Mouse (Mus musculus) liver, embryonic 11.5 days (tissue): ENCODE data around the gene Neu3. TPM values are rescaled to one million over a fixed set of nuclear protein-coding genes. Genes with fewer than 3 reads are reported as not detected.

ENCODE experiments used
- ATAC-seq: fragments of 200-750 bp; cut with Nextera tagmentation; replicated peaks from 2 replicates; pipeline ENCODE4 v1.8.0; 2017; ENCODE audit warnings: moderate number of reproducible peaks, mild to moderate bottlenecking, moderate TSS enrichment, moderate library complexity; ENCODE audit not compliant: low FRiP score
- DNase-seq: peaks from one replicate; pipeline ENCODE4 v3.0.0-alpha.2; 2017; ENCODE audit warnings: low spot score
- H3K27ac ChIP-seq: fragments of 300-500 bp; sonication (generic); 2 replicates; pipeline ENCODE4 v1.5.1; 2014; ENCODE audit warnings: mild to moderate bottlenecking, low read depth, low read length, control low read depth
- H3K27me3 ChIP-seq: fragments of 300-500 bp; sonication (generic); replicated peaks from 2 replicates; pipeline ENCODE4 v1.6.1; 2014; ENCODE audit warnings: low read length, mixed read lengths; ENCODE audit not compliant: control insufficient read depth, insufficient read depth
- H3K36me3 ChIP-seq: fragments of 300-500 bp; sonication (generic); 2 replicates; pipeline ENCODE4 v1.6.1; 2014; ENCODE audit warnings: mild to moderate bottlenecking, low read length, moderate library complexity, mixed read lengths; ENCODE audit not compliant: control insufficient read depth, insufficient read depth
- H3K4me1 ChIP-seq: fragments of 300-500 bp; sonication (generic); replicated peaks from 2 replicates; pipeline ENCODE4 v1.6.1; 2014; ENCODE audit warnings: low read length, mixed read lengths; ENCODE audit not compliant: control insufficient read depth, insufficient read depth
- H3K4me2 ChIP-seq: fragments of 300-500 bp; sonication (generic); 2 replicates; pipeline ENCODE4 v1.6.1; 2014; ENCODE audit warnings: mild to moderate bottlenecking, control low read depth, moderate library complexity
- H3K4me3 ChIP-seq: fragments of 300-500 bp; sonication (generic); 2 replicates; pipeline ENCODE4 v1.5.1; 2014; ENCODE audit warnings: low read depth, low read length, control low read depth
- H3K9ac ChIP-seq: fragments of 300-500 bp; sonication (generic); 2 replicates; pipeline ENCODE4 v1.6.1; 2014; ENCODE audit warnings: low read depth, low read length, control low read depth
- H3K9me3 ChIP-seq: fragments of 300-500 bp; sonication (generic); 2 replicates; pipeline ENCODE4 v1.6.1; 2016; ENCODE audit warnings: low read length, inconsistent platforms, mixed read lengths; ENCODE audit not compliant: control insufficient read depth
- WGBS: fragments of 180-500 bp; shearing (Covaris S2); extraction: QIAGEN DNeasy Blood & Tissue Kit; methylation state at CpG from one replicate; pipeline ENCODE4 v1.1.7; 2014; 5-methylcytosine and 5-hydroxymethylcytosine counted together
- polyA plus RNA-seq: library from polyadenylated mRNA; unstranded; fragments of >200 nt; fragmentation: Nextera tagmentation; extraction: Ambion mirVana; gene quantifications from 2 replicates; pipeline ENCODE4 v1.2.1, GENCODE M21; 2014

Neu3 gene
- polyA plus RNA-seq, 1 experiment from 2014 or later: 5.4 TPM

DNA sequence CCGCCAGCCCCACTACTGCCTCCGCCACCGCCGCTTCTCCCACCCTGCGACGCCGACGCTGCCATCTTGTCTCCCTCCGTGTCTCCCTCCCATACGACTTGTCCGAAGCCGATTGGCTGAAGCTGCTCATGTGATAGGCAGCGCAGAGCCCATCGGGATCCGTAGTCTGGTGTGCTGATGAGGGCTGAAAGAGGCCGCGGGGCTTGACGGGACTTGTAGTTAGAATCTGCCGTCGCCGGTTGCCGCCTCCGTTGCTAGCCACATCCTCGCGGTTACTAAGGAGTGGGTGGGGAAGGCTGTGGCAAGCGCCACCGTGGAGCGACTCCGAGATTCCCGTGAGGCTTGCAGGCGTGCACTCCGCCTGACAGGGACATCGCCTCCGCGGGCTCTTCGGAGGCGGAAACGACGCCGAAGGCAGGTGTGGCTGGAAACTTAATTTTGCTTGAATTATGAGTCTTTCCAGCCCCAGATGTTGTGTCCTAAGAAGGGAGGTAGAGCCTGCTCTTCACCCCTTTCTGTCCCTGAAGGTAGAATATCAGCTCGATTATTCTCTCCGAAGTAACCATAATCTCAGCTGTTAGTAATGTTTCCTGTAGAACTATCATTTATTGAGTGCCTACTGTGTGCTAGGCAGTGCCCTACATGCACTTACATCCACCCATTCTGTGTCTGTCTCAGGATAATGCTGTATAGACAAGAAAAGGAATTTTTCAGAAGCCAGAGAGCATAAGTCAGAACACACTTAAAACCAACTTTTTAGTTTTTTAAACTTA, 30.8 kb upstream of the Neu3 start, which contains the start of gene Xrra1:
Gene Xrra1 (plus strand): TSS at position 304 of the 773 bp plus-strand sequence.
- H3K4me2 ChIP-seq: peak within 1 kb of the TSS; percentile 90
- H3K4me3 ChIP-seq: peak within 1 kb of the TSS; percentile 83
- H3K4me1 ChIP-seq: peaks cover 13% of the 10 kb centered on the region
- no peaks in the 10 kb centered on the region for H3K27me3 ChIP-seq
- no peaks in the 10 kb centered on the region for H3K9me3 ChIP-seq
- H3K36me3 ChIP-seq: peaks cover 4% of the 10 kb centered on the region; the same call in 1 of the 2 replicates
- H3K9ac ChIP-seq: peak within 1 kb of the TSS; percentile 90
- under 1% methylated on average over 42 of the region's 42 CpGs for WGBS
- peak within 1 kb of the TSS; percentile 57; the same call in 1 of the 2 replicates for H3K27ac ChIP-seq
- ATAC-seq: peak; percentile 96
- DNase-seq: peak; percentile 95

DNA sequence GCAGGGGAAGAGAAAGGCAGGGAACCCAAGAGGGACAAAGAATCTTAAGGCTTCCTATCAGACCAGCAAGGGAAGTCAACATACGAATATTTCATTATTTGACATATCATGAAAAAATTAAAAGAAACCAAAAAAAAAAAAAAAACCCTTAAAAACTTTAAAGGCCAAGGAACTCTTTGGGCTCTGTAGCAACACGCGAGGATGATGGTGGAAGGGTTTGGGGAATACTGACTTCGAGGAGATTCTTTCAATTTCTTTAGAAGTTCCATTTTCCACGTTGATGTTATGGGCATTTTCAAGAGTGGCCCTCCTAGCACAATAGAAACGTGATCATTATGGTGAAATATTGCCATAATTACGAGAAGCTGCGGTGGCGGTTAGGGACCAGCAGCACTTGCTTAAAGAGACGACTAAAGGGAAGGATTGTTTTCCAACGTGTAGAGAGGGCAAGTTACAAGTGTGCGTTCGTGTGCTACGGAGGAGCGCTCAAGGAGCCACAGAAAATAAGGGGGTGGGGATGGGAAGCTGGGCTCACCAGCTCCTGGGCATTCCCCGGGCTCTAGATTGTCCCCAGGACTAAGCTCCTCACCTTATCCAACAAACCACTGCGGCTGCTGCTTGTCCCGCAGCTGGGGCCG, 30.1 kb upstream of the Neu3 start:
- H3K36me3 ChIP-seq: peaks cover 5% of the 10 kb centered on the region; the same call in 1 of the 2 replicates
- H3K9me3 ChIP-seq: no peaks in the 10 kb centered on the region
- WGBS: 1% methylated on average over 19 of the region's 19 CpGs
- peak overlapping the region; percentile 90 for H3K9ac ChIP-seq
- ATAC-seq: peak; percentile 51
- H3K4me3 ChIP-seq: peak overlapping the region; percentile 83
- no peak for DNase-seq
- H3K27me3 ChIP-seq: no peaks in the 10 kb centered on the region
- H3K27ac ChIP-seq: peak overlapping the region; percentile 57; the same call in 1 of the 2 replicates
- H3K4me2 ChIP-seq: peak overlapping the region; percentile 90
- peaks cover 13% of the 10 kb centered on the region for H3K4me1 ChIP-seq

DNA sequence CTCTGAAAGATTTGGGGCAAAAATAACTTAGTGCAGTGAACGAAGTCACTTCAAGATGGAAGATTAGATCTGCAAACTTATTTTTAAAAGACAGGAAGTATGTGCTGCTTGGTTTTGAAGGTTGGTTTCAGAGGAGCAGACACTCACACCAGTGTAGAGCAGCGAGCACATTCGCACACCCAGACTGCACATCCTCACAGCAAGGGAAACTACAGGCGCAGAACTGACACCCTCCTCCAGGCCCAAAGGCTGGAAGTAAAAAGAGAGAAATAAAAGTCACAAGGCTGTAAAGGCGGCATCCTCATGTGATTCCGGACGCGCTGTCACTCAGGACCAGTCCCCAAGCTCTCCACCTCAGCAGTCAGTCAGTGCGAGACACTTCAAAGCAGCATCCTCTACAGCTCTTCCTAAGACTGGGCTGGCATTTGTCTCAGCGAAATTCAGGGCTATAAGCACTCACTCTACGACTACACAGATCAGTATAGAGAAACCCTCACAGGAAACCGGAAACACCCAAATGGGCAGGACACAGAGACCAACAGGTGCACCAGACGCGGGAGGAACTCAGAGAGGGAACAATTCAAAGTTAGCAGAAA, 28.1 kb upstream of the Neu3 start:
- Histone ChIP-seq H3K27me3 (no peaks in the 10 kb centered on the region), H3K9me3 (no peaks in the 10 kb centered on the region), H3K4me1 (peaks cover 13% of the 10 kb centered on the region), H3K4me3 (no peak overlapping the region), H3K4me2 (peak overlapping the region; percentile 43), H3K36me3 (peaks cover 5% of the 10 kb centered on the region; the same call in 1 of the 2 replicates), H3K27ac (no peak overlapping the region), H3K9ac (0 out of 2 replicates have a peak overlapping the region, but pooled peaks have one; percentile 22)
- WGBS: 76% methylated on average over 14 of the region's 14 CpGs
- DNase-seq: no peak
- no peak for ATAC-seq

DNA sequence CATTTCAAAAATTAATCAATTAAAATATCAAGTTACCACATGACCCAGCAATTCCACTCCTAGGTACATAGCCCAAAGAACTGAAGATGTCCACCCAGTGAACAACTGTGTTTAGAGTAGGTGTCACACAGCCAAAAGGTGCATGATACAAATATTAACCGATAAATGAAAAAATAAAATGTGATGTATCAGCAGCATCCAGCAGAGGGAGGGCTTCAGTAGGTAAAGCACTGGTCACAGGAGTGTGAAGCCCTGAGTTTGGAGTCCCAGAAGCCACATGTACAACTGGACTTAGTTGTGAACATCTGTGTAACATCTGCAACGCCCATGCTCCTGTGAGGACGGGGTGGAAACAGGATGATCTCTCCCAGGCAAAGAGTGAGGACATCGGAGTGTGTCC, 26.1 kb upstream of the Neu3 start:
- no peak overlapping the region for H3K27ac ChIP-seq

DNA sequence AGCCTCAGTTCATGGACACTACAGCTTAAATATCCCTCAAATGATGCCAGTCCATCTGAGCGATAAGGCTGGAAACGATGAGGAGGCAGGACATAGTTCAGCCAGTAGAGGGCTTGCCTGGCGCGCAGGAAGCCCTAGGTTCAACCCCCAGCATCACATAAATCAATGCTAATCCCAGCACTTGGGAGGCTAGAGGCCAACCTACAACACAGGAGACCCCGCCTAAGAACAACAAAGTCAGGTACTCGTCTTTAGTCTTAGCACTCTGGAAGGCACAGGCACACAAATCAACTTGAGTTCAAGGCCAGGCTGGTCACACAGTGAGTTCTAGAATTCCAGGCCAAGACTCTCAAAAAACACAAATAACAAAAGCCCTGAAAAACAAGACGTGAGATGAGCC, 25.1 kb upstream of the Neu3 start:
- WGBS: 86% methylated on average over 7 of the region's 7 CpGs
- no peaks in the 10 kb centered on the region for H3K27me3 ChIP-seq
- H3K27ac ChIP-seq: no peak overlapping the region
- H3K4me1 ChIP-seq: peaks cover 13% of the 10 kb centered on the region
- ATAC-seq (no peak), DNase-seq (no peak)
- H3K9me3 ChIP-seq: no peaks in the 10 kb centered on the region
- H3K4me2 ChIP-seq: no peak overlapping the region
- peaks cover 11% of the 10 kb centered on the region for H3K36me3 ChIP-seq
- H3K4me3 ChIP-seq: no peak overlapping the region
- no peak overlapping the region for H3K9ac ChIP-seq

More for the DNA sequence above, 26.1 kb upstream of the Neu3 start:
- Histone ChIP-seq H3K9me3 (no peaks in the 10 kb centered on the region), H3K27me3 (no peaks in the 10 kb centered on the region), H3K4me1 (peaks cover 13% of the 10 kb centered on the region), H3K36me3 (peaks cover 5% of the 10 kb centered on the region; the same call in 1 of the 2 replicates), H3K9ac (no peak overlapping the region), H3K4me2 (no peak overlapping the region), H3K4me3 (no peak overlapping the region)
- ATAC-seq (no peak), DNase-seq (no peak)
- whole genome bisulfite sequencing: 90% methylated on average over 4 of the region's 4 CpGs

DNA sequence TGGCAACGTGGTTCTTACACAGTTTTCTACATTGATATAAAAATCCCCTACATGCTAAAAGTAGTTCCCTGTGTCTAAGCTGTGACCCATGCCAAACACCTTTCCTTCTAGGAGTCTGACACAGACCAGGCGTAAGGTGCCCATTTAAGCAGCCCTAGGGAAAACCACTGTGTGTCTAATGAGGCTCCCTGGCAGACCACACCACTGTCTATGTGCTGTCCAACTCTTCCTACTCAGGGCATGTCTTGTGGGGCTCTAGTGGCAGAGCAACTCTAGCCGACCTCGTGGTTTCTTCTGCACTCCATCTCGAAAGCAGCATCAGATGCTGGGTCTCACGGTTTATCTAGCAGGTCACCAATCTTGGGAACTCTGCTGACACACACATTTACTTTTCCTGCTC, 23.4 kb upstream of the Neu3 start:
- H3K4me1 ChIP-seq: peaks cover 5% of the 10 kb centered on the region
- 71% methylated on average over 6 of the region's 6 CpGs for WGBS
- peaks cover 14% of the 10 kb centered on the region for H3K36me3 ChIP-seq
- H3K27me3 ChIP-seq: no peaks in the 10 kb centered on the region
- no peak overlapping the region for H3K27ac ChIP-seq
- H3K4me3 ChIP-seq: no peak overlapping the region
- H3K9me3 ChIP-seq: no peaks in the 10 kb centered on the region
- DNase-seq (no peak), ATAC-seq (no peak)
- no peak overlapping the region for H3K4me2 ChIP-seq
- H3K9ac ChIP-seq: no peak overlapping the region

DNA sequence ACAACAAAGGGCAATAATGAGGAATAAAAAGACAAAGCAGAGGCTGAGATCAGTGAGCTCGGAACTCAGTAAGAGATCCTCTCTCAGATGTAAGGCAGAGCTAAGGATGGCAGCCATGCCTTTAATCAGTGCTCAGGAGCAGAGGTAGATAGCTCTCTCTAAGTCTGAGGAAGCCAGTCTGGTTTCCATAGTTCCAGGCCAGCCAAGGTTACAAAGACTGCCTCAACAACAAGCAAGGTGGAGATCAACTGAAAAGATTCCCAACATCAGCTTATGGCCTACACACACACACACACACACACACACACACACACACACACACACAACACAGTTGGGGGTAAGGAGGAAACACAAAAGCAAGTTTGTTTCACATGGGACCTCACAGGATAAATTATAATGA, 22.9 kb upstream of the Neu3 start:
- peaks cover 14% of the 10 kb centered on the region for H3K36me3 ChIP-seq
- no peaks in the 10 kb centered on the region for H3K9me3 ChIP-seq
- no peak for ATAC-seq
- no peak overlapping the region for H3K4me3 ChIP-seq
- no peak for DNase-seq
- WGBS: 88% methylated on average over 1 of the region's 1 CpGs
- H3K4me2 ChIP-seq: no peak overlapping the region
- no peak overlapping the region for H3K27ac ChIP-seq
- no peaks in the 10 kb centered on the region for H3K27me3 ChIP-seq
- H3K9ac ChIP-seq: no peak overlapping the region
- H3K4me1 ChIP-seq: no peaks in the 10 kb centered on the region; the same call in 1 of the 2 replicates

DNA sequence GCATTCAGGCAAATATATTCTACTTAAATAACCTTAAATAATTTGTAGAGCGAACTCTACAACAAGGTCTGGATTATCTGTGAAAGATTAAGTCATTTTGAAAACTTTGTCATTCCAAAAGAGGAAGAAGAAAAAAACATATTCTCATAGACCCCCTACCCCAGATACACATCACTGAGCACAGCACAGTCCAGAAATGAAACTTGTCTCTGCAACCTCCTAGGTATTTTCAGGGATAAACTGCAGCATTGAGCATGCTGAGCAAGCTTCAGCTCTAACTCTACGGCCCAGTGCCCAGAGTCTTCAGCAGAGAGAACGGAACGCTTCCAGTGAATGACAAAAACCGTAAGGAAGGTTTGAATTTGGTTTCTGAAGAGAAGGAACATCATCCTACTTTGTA, 22.3 kb upstream of the Neu3 start:
- Histone ChIP-seq H3K4me1 (no peaks in the 10 kb centered on the region), H3K9me3 (no peaks in the 10 kb centered on the region), H3K9ac (no peak overlapping the region), H3K27me3 (no peaks in the 10 kb centered on the region), H3K4me3 (no peak overlapping the region), H3K36me3 (peaks cover 14% of the 10 kb centered on the region), H3K27ac (no peak overlapping the region), H3K4me2 (no peak overlapping the region)
- ATAC-seq (no peak), DNase-seq (no peak)
- 92% methylated on average over 5 of the region's 5 CpGs for WGBS
